ENCODE assay signal across 16 mouse cellular contexts in genomic region chr8:121136856-121137255, GRCm38 (mm10). TPM values are rescaled to one million over a fixed set of nuclear protein-coding genes. Genes with fewer than 3 reads are reported as not detected.
"Had no signal": no experiment of that assay in that cellular context is flagged by ENCODE, and none has a peak within 500 bp of the region (broad histone marks: within the 10 kb centered on the region; RNA-seq: fewer than 3 reads in every experiment).

No protein-coding gene starts in this region.

- DNase-seq: kidney, adult 11 months; kidney, adult 9 months; kidney, postnatal 10 days; layer of hippocampus, postnatal 36 days; left cerebral cortex, postnatal 4 days; midbrain, embryonic 14.5 days; right cerebral cortex, adult 18-20 months; right cerebral cortex, postnatal 25 days; thymus, adult 18-20 months; thymus, postnatal 14 days had no signal

- H3K4me2 ChIP-seq: limb, embryonic 13.5 days; liver, embryonic 11.5 days; lung, embryonic 15.5 days; neural tube, embryonic 15.5 days had no signal

- H3K27ac ChIP-seq: limb, embryonic 13.5 days; lung, embryonic 15.5 days; midbrain, embryonic 10.5 days; neural tube, embryonic 15.5 days had no signal

- H3K4me3 ChIP-seq: limb, embryonic 13.5 days; lung, embryonic 15.5 days; midbrain, embryonic 10.5 days; myocyte; neural tube, embryonic 15.5 days had no signal

- H3K4me1 ChIP-seq: limb, embryonic 13.5 days; lung, embryonic 15.5 days; neural tube, embryonic 15.5 days had no signal

- H3K36me3 ChIP-seq: midbrain, embryonic 10.5 days; neural tube, embryonic 15.5 days had no signal

- H3K9me3 ChIP-seq: neural tube, embryonic 15.5 days had no signal

- H3K9ac ChIP-seq: limb, embryonic 13.5 days; lung, embryonic 15.5 days; neural tube, embryonic 15.5 days had no signal

RNA-seq across cellular contexts. Expression of gene Foxl1, which starts 9.1 kb away (rescaled TPM):
- total RNA-seq: layer of hippocampus, postnatal 36 days had no signal
- polyA plus RNA-seq: midbrain, embryonic 14.5 days had no signal

RNA-seq across cellular contexts. Expression of gene Foxf1, which starts 52.7 kb away (rescaled TPM):
- polyA plus RNA-seq: myocyte had no signal
